Mouse (Mus musculus) Patski (cell line): ENCODE measurements at regions not wholly inside any gene's neighbourhood (a gene's known extent, or its start where the extent isn't known, plus 50 kb on each side); places are given as distances from the start of the nearest gene placed in this dataset.

Experiments used
- ATAC-seq: fragments of 100-300 bp; one replicate; pipeline ENCODE4 v1.8.0; 2021
- CTCF ChIA-PET: fragments of 350-600 bp; sonication (Branson Sonifier 250); formaldehyde crosslinking; loops from one replicate; lab custom pipeline; 2022; ENCODE audit warnings: inconsistent platforms; lab: Charles Lee
- POLR2A ChIA-PET: fragments of 350-600 bp; sonication (Branson Sonifier 250); formaldehyde crosslinking; loops from one replicate; lab custom pipeline; 2022; ENCODE audit warnings: antibody characterized with exemption, inconsistent platforms; lab: Charles Lee
- DNase-seq: peaks from one replicate; pipeline ENCODE4 v3.0.0-alpha.2; 2011; ENCODE audit warnings: low read depth, low spot score
- H3K27me3 ChIP-seq: fragments of 371-371 bp; one replicate; pipeline ENCODE4 v1.5.1; 2021
- CTCF ChIP-seq: fragments of 100-300 bp; IDR thresholded peaks from one replicate; pipeline ENCODE4 v1.5.1; 2021
- in situ Hi-C: fragments of 300-500 bp; cut with MboI; formaldehyde crosslinking; loops from 3 replicates; pipeline ENCODE4 v1.11.1; 2018; ENCODE audit warnings: low pct_unique_long_range_greater_than_20kb, mixed read lengths

DNA sequence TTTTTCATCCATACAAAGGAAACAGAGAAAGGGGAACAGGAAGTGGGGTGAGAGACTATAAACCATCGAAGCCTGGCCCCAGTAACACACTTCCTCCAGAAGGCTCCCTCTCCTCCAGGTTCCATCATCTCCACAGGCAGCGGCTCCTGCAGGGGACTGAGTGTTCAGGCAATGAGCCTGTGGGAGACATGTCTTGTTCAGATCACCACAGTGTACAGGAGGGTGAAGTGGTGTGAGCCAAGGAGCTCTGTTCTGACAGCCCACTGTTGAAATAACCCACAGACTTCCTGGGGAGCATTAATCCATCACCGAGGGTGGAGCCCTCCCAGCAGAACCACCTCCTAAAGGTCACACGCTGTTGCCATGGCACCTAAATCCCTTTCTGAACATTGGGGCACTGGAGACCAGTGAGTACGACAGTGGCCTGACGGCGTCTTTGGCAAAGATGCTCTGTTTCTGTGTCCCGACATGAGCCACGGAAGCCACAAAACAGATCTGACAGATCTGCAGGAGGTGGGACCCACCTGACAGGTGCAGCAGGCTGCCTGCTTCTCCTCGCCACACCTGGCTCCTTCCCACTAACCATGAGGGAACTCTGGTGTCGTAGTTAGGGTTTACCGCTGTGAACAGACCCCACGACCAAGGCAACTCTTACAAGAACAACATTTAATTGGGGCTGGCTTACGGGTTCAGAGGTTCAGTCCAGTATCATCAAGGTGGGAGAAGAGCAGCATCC, 60.9 kb downstream of the Psmg1 start:
- no peak for TF ChIP-seq CTCF
- no peak for ATAC-seq
- in situ Hi-C loops: no loop called here
- DNase-seq: no peak
- ChIA-PET POLR2A (no interaction called here), CTCF (no interaction called here)
- no peaks in the 10 kb centered on the region for H3K27me3 ChIP-seq

DNA sequence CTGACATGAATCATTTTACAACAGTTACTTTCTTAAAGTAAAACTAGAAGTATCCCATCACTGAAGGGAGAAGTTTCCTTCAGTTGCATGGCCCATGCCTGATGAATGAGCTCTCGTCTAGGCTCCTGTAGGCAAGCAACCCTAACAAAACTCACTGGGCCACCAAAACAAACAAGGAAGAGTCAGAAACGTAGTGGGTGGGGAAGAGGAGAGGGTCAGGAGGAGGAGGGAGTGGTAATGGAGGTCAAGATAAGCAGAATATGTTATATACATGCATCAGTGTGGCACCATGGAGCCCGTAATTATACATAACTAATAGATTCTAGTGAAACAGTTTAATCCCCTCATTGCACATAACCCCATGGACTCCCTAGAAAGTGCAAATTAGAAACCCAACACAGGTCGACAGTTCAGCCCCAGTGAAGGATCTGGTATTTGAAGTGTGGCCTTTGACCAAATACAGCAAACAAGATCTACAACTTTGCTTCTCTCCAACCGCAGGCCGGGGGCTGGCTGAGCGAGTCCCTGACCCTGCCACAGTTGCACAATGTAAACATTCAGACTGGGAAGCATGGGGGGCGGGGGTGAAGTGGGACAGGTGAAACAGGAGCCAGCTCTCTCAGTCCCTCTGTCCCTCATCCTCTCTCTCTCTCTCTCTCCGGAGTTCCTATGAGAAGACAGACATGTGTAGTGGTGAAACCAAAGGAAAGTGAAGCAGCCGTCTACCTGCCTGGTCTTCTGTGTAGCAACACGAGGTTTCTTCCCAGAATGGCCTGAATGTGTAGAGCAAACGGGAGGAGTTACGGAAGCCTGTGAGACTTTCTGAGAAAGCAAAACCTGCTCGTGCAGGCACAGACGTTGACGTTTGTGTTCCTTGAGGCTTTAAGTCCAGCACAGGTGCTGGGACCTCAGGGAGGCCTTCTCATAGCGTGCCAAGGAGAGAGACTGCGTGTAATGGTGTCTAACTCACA, 62.2 kb downstream of the Psmg1 start:
- DNase-seq (no peak), ATAC-seq (no peak)
- TF ChIP-seq CTCF: no peak
- in situ Hi-C loops: no loop called here
- ChIA-PET CTCF (interaction anchor here (1.1 kb wide), 1 partner anchor 13 kb away, joined by 3 read pairs; no protein-coding TSS in a partner anchor), POLR2A (no interaction called here)
- H3K27me3 ChIP-seq: no peaks in the 10 kb centered on the region

DNA sequence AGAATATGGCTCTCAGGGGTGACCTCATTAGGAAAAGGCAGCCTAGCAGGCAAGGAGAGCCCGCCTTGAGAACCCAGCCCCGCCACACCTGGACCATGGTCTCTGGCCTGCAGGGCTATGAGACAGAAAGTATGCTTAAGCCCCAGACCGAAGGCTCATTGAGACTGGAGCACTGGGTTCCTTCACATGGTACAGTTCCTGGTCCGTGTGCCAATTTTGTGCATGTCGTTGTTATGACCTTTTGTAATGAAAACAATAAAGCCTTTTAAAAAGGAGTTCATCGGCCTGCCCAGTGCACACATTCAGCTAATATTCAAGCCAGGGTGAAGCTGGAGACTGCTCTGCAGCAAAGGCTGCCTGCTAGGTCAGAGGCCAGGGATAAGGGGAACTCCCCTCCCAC, 64.2 kb downstream of the Psmg1 start:
- ATAC-seq (no peak), DNase-seq (no peak)
- TF ChIP-seq CTCF: no peak
- CTCF ChIA-PET: no interaction called here
- POLR2A ChIA-PET: no interaction called here
- H3K27me3 ChIP-seq: no peaks in the 10 kb centered on the region
- in situ Hi-C loops: no loop called here

DNA sequence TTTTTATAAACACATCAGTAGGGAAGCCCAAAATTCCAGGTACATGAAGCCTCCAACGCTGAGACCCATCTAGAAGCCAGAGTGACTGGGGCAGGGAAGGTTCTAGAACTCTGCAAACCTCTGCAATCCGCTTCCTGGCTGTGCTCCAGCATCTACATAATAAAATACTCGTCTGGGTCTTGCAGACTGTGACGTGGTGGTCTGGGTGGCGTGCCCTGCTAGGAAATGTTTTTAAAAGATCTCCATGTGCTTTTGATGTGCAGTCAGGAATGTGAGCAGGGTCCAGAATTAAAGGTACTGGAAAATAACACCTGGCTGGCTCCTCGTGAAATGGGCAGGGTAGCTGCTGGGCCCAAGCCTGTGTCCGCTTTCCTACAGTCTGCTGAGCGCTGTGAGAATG, 66.0 kb downstream of the Psmg1 start:
- POLR2A ChIA-PET: no interaction called here
- CTCF ChIA-PET: no interaction called here
- in situ Hi-C loops: no loop called here
- no peak for TF ChIP-seq CTCF
- ATAC-seq (no peak), DNase-seq (no peak)
- H3K27me3 ChIP-seq: no peaks in the 10 kb centered on the region

DNA sequence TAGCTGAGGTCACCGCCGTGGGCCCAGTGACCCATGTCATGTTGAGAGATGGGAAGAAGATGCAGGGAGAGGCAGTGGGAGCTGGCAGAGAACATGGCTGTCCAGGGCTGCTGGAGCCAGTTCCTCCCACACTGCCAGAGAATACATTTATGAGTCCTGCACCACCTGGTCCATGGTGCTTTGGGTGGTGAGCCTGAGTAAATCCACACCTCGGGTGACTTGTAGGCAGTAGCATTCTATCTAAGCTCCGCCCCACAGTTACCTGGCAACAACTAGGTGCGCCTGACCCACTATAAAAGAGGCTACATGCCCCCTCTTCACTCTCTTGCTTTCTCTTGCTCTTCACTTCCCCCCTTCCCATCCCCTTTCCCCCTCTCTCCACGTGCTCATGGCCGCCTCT, 66.8 kb downstream of the Psmg1 start:
- DNase-seq: no peak
- H3K27me3 ChIP-seq: peaks cover 2% of the 10 kb centered on the region
- ATAC-seq: no peak
- CTCF ChIA-PET: no interaction called here
- POLR2A ChIA-PET: no interaction called here
- no peak for TF ChIP-seq CTCF
- in situ Hi-C loops: no loop called here

GRCm38 (mm10) chr16:95922369-95922934, 68.3 kb downstream of the Psmg1 start:
- ATAC-seq (no peak), DNase-seq (no peak)
- in situ Hi-C loops: no loop called here
- H3K27me3 ChIP-seq: peaks cover 3% of the 10 kb centered on the region
- ChIA-PET CTCF (no interaction called here), POLR2A (no interaction called here)
- no peak for TF ChIP-seq CTCF

DNA sequence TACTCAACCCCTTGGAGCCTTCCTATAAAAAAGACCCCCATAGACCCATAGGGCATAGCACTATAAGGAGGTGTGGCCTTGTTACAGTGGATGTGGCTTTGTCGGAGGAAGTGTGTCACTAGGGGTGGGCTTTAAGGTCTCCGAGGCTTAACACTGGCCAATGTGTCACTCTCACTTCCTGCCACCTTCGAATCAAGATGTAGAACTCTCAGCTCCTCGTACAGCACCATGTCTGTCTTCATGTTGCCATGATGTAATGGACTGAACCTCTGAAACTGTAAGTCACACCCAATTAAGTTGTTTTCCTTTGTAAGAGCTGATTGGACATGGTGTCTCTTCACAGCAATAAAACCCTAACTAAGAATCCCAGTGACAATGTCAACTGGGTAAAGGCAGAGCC, 69.6 kb downstream of the Psmg1 start:
- no peak for TF ChIP-seq CTCF
- ChIA-PET POLR2A (no interaction called here), CTCF (no interaction called here)
- no peak for DNase-seq
- in situ Hi-C loops: no loop called here
- no peak for ATAC-seq
- peaks cover 3% of the 10 kb centered on the region for H3K27me3 ChIP-seq

- in situ Hi-C loops: no loop called here
- ChIA-PET CTCF (no interaction called here), POLR2A (no interaction called here)
- H3K27me3 ChIP-seq: peaks cover 3% of the 10 kb centered on the region
- no peak for TF ChIP-seq CTCF
- ATAC-seq: no peak
- DNase-seq: no peak
Measured at GRCm38 (mm10) chr16:95918651-95919425, 71.9 kb downstream of the Psmg1 start.

DNA sequence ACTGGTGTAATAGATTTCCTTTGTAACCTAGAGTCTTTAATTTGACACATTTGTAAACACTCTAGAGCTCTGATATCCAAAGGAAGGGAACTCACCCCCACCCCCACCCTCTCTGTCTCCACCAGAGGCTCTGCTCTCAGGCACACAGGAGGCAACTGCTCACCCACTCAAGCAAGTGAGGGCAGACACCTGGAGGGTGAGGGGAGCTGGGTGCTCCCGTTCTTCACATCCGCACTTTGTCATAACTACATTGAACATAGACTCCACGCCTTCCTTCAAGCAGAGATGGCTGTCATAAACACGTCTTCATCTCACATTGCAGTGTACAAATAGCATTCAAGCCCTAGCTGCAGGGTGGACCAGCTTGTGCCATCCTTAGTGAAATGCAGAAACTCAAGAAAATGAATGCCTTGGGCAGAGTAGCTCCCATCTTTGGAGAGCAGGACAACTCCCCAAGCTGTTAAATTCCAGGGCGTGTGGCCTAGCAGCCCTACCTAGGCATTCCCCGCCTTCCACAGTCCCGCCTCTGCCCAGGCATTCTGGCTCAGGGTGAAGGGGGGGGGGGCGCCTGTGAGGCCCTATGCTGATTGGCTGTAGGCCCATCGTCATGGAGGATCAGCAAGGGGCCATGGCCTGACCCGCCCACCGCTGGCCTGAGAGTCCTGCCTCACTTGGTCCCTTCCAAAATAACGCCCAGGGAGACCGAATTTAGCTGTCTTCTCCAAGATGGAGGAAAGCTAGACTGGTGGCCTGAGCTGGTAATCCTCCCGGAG, 72.9 kb downstream of the Psmg1 start:
- in situ Hi-C loops: no loop called here
- peaks cover 3% of the 10 kb centered on the region for H3K27me3 ChIP-seq
- no peak for DNase-seq
- ATAC-seq: no peak
- POLR2A ChIA-PET: no interaction called here
- CTCF ChIA-PET: no interaction called here
- no peak for TF ChIP-seq CTCF

GRCm38 (mm10) chr16:95913879-95914278, 76.9 kb downstream of the Psmg1 start:
- no peak for TF ChIP-seq CTCF
- no peaks in the 10 kb centered on the region for H3K27me3 ChIP-seq
- in situ Hi-C loops: no loop called here
- DNase-seq (no peak), ATAC-seq (no peak)
- ChIA-PET CTCF (no interaction called here), POLR2A (interaction anchor here (1.0 kb wide), 1 partner anchor 9 kb away, joined by 3 read pairs; no protein-coding TSS in a partner anchor)
